In the genomic region with DNA sequence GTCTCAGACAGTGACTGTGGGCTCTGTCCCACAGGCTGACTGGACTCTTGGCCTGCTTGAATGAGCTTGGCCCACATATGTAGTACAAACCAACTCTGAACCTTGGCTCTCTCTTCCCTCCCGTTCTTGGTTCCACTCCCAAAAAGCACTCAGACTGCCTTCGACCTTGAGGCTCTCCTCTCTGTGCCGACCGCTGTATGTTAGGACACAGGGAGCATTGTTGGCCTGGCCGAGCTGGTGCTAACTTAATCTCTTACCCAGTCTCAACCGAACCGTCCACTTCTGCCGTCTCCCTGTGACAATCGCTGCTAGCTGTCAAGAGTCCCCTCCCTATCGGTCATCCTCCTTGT, we compare ENCODE assay signal across 10 mouse cellular contexts.
DNase-seq lines count a peak whose midpoint lies in the region; ATAC-seq and TF ChIP-seq lines count a peak whose summit lies in the region.
"Had no signal": no experiment of that assay in that cellular context is flagged by ENCODE, and none has a peak within 500 bp of the region (broad histone marks: within the 10 kb centered on the region; RNA-seq: fewer than 3 reads in every experiment).

No protein-coding gene starts in this region.

- H3K27me3 ChIP-seq in intestine, postnatal 0 days (replicated peaks; ENCODE audit: control insufficient read depth, insufficient read depth, low read length), result no peaks in the 10 kb centered on the region
- no peaks in the 10 kb centered on the region for H3K27me3 ChIP-seq in liver, embryonic 14.5 days (ENCODE audit: control insufficient read depth, insufficient read depth, low read length)
- H3K27me3 ChIP-seq in hindbrain, embryonic 10.5 days (ENCODE audit: insufficient read depth, poor library complexity, severe bottlenecking), result peaks cover 2% of the 10 kb centered on the region; the same call in 1 of the 2 replicates

- no peaks in the 10 kb centered on the region for H3K9me3 ChIP-seq in intestine, postnatal 0 days (ENCODE audit: control insufficient read depth)
- H3K9me3 ChIP-seq in liver, embryonic 14.5 days (ENCODE audit: control insufficient read depth, low read length), result no peaks in the 10 kb centered on the region
- no peaks in the 10 kb centered on the region for H3K9me3 ChIP-seq in hindbrain, embryonic 10.5 days
- H3K9me3 ChIP-seq: G1E had no signal

- H3K36me3 ChIP-seq in intestine, postnatal 0 days (ENCODE audit: control insufficient read depth, insufficient read depth), result no peaks in the 10 kb centered on the region
- no peaks in the 10 kb centered on the region for H3K36me3 ChIP-seq in liver, embryonic 14.5 days (replicated peaks; ENCODE audit: control insufficient read depth, insufficient read depth, low read depth)
- H3K36me3 ChIP-seq in hindbrain, embryonic 10.5 days, result no peaks in the 10 kb centered on the region
- H3K36me3 ChIP-seq: G1E had no signal

- TF ChIP-seq EP300 in liver, embryonic 14.5 days (IDR thresholded peaks at IDR 0.05; ENCODE audit: low read depth), result no peak

- WGBS in intestine, postnatal 0 days, result 41% methylated on average over 10 of the region's 10 CpGs
- 60% methylated on average over 10 of the region's 10 CpGs for WGBS in liver, embryonic 14.5 days (ENCODE audit: insufficient replicate concordance)
- WGBS in hindbrain, embryonic 10.5 days, result 81% methylated on average over 10 of the region's 10 CpGs

- H3K4me3 ChIP-seq in intestine, postnatal 0 days (ENCODE audit: low read depth, low read length), result no peak overlapping the region
- H3K4me3 ChIP-seq in liver, embryonic 14.5 days (ENCODE audit: insufficient read depth in 1 of 2, low read depth in 2 of 2, low read length in 2 of 2), result no peak overlapping the region
- H3K4me3 ChIP-seq in hindbrain, embryonic 10.5 days, result no peak overlapping the region

- H3K4me1 ChIP-seq in intestine, postnatal 0 days (replicated peaks; ENCODE audit: control insufficient read depth, insufficient read depth, low read length), result no peaks in the 10 kb centered on the region
- peaks cover 0 to 16% of the 10 kb centered on the region in 2 experiments; a peak in 2 of 4 replicates for H3K4me1 ChIP-seq in liver, embryonic 14.5 days (replicated peaks; ENCODE audit: control insufficient read depth in 2 of 2, insufficient read depth in 2 of 2, low read length in 1 of 2)
- H3K4me1 ChIP-seq in hindbrain, embryonic 10.5 days (replicated peaks), result peaks cover 26% of the 10 kb centered on the region

- no peak for TF ChIP-seq CTCF in intestine, postnatal 0 days (IDR thresholded peaks at IDR 0.05; ENCODE audit: low read depth)
- no peak for TF ChIP-seq CTCF in liver, embryonic 14.5 days (IDR thresholded peaks at IDR 0.05; ENCODE audit: low read depth)

- DNase-seq in adrenal gland, postnatal 36 days, result peak; percentile 26 to 36
- peak; percentile 44 to 61 for DNase-seq in heart, adult 9 months (ENCODE audit: low spot score in 2 of 2)
- DNase-seq in liver, embryonic 14.5 days (ENCODE audit: low read depth in 3 of 3, low spot score in 3 of 3), result no peak
- DNase-seq in thymus, postnatal 14 days, result no peak
- no peak for DNase-seq in left cerebral cortex, adult 18-20 months (ENCODE audit: low spot score in 2 of 2)
- no peak for DNase-seq in hindbrain, embryonic 10.5 days (ENCODE audit: low spot score)
- DNase-seq: lung, postnatal 10 days had no signal

- no peak overlapping the region for H3K9ac ChIP-seq in intestine, postnatal 0 days (ENCODE audit: low read depth, low read length)
- H3K9ac ChIP-seq in liver, embryonic 14.5 days (replicated peaks), result no peak overlapping the region

- 0 out of 2 replicates have a peak, but pooled peaks have one; percentile 6 for ATAC-seq in intestine, postnatal 0 days
- no peak; the same call in 1 of the 2 replicates for ATAC-seq in liver, embryonic 14.5 days (ENCODE audit: insufficient read depth)
- ATAC-seq in activated CD4-positive, CD25-positive, alpha-beta regulatory T cell, adult 4 months, result no peak

- peak overlapping the region; percentile 44 for H3K4me2 ChIP-seq in intestine, postnatal 0 days (replicated peaks; ENCODE audit: low read depth)
- peak overlapping the region; percentile 31 for H3K4me2 ChIP-seq in liver, embryonic 14.5 days (ENCODE audit: low read depth)

- H3K27ac ChIP-seq in intestine, postnatal 0 days (ENCODE audit: low read depth, low read length), result peak overlapping the region; percentile 21; the same call in 1 of the 2 replicates
- H3K27ac ChIP-seq in liver, embryonic 14.5 days, result no peak overlapping the region
- no peak overlapping the region for H3K27ac ChIP-seq in hindbrain, embryonic 10.5 days

Comparison
In these comparisons a context has a peak if more than half of its experiments do, and no peak if none do; other contexts are left out.
1. DNase-seq: peak in adrenal gland, postnatal 36 days (2 of 2) and heart, adult 9 months (2 of 2); none in liver, embryonic 14.5 days (0 of 3), thymus, postnatal 14 days (single experiment), left cerebral cortex, adult 18-20 months (0 of 2) and hindbrain, embryonic 10.5 days (single experiment).